Mouse (Mus musculus): Measurements from ENCODE around the gene Ubqln2. TPM values are rescaled to one million over a fixed set of nuclear protein-coding genes. Genes with fewer than 3 reads are reported as not detected.

The Ubqln2 gene
- polyA plus RNA-seq, 1 experiment: not detected

- WGBS: 91% methylated on average over 5 of the region's 5 CpGs
- Histone ChIP-seq H3K27ac (ENCODE audit: insufficient read depth, low read depth, low read length) (no peak overlapping the region), H3K4me3 (ENCODE audit: insufficient read depth, low read depth, low read length) (no peak overlapping the region), H3K4me1 (ENCODE audit: control insufficient read depth, insufficient read depth, low read length) (no peaks in the 10 kb centered on the region)
- TF ChIP-seq POLR2A (IDR thresholded peaks at IDR 0.05; ENCODE audit: insufficient read depth, low read depth, low read length): no peak
- no peak for TF ChIP-seq CTCF (IDR thresholded peaks at IDR 0.05; ENCODE audit: insufficient read depth, low read depth, low read length)
Observed at GRCm38 (mm10) chrX:153515491-153515890, 17.5 kb downstream of the Ubqln2 start.

GRCm38 (mm10) chrX:153528399-153528798, 30.4 kb downstream of the Ubqln2 start:
- no peak for TF ChIP-seq POLR2A (IDR thresholded peaks at IDR 0.05; ENCODE audit: insufficient read depth, low read depth, low read length)
- no peak overlapping the region for H3K4me3 ChIP-seq (ENCODE audit: insufficient read depth, low read depth, low read length)
- no peaks in the 10 kb centered on the region for H3K4me1 ChIP-seq (ENCODE audit: control insufficient read depth, insufficient read depth, low read length)
- H3K27ac ChIP-seq (ENCODE audit: insufficient read depth, low read depth, low read length): no peak overlapping the region
- WGBS: 12% methylated on average over 2 of the region's 2 CpGs

Other genes with a start within 250 kb of the Ubqln2 start
- not detected in 2 replicates for gene Cypt3, start 60.4 kb downstream of the Ubqln2 start, polyA plus RNA-seq (2012; ENCODE audit: insufficient read depth, insufficient read length, low replicate concordance, missing spikeins)
- not detected in 2 replicates for gene Kctd12b, start 198.2 kb downstream of the Ubqln2 start, polyA plus RNA-seq (2012; ENCODE audit: insufficient read depth, insufficient read length, low replicate concordance, missing spikeins)
- not detected in 2 replicates for gene Nbdy, start 225.4 kb downstream of the Ubqln2 start, polyA plus RNA-seq (2012; ENCODE audit: insufficient read depth, insufficient read length, low replicate concordance, missing spikeins)

All from olfactory bulb, adult 2 months (tissue).